Mouse (Mus musculus): ENCODE measurements at regions not wholly inside any gene's neighbourhood (a gene's known extent, or its start where the extent isn't known, plus 50 kb on each side); places are given as distances from the start of the nearest gene placed in this dataset.
"Not testable (repeated sequence)": the region's sequence is repeated elsewhere in the genome, so short reads cannot be mapped to it uniquely, and the experiment has no call there.

DNA sequence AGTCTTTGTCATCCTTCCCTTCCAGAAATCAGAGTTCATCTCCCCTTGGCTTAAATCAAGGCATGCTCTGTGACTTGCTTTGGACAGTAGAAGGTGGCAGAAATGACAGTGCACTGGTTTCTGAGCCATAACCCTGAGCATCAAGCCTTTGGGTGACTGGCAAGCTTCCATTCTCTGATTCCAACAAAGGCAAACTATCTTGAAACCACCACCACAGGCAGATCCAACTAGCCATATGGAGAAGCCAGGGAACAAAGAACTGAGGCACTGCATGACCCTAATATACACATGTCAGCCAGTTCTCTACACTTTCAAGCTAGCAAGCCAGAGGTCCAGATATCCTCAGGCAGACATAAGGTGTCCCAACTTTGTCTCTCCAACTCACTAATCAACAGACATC, 151.2 kb upstream of the Rps6ka3 start:
- no peak for DNase-seq (ENCODE audit: low spot score)
- intact Hi-C loops (cut with DNase I) = no loop called here

DNA sequence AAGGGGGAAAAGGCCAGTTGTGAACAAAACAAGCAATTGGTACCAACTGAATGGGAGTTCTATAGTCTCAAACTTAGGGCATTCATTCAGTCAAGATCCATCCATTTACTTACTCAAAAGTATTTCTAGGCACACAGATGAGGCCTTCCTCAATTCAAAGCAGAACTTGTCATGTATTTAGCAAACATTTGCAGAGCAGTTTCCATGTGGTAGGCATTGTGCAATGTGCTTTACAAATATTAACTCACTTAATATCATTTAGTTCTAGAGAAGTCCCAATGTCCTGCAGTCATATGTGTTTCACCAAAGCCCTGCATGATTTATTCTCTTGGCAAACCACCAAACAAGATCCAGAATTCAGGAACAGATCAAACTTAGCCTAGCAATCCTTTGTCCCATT, 148.8 kb upstream of the Rps6ka3 start:
- DNase-seq (ENCODE audit: low spot score) = no peak
- intact Hi-C loops (cut with DNase I) = no loop called here

DNA sequence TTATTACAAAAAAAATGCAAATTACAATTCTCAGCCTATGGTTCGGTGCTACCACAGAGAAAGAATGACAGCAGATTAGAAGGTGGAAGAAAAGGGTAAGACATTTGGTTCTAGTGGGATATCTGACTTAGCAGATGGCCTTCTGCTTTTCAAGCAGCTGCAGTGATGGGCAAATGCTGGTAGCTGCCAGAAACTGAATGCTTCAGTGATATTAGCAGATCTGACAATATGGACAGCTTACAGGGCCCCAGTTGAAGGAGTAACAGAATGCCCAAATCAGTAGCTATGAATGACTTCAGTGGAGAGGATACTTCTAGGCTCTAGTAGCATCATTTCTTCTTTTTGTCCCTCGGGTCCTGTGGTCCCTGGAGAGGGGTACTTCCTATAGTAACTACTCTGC, 143.9 kb upstream of the Rps6ka3 start:
- no peak for DNase-seq (ENCODE audit: low spot score)
- intact Hi-C loops (cut with DNase I) = no loop called here

DNA sequence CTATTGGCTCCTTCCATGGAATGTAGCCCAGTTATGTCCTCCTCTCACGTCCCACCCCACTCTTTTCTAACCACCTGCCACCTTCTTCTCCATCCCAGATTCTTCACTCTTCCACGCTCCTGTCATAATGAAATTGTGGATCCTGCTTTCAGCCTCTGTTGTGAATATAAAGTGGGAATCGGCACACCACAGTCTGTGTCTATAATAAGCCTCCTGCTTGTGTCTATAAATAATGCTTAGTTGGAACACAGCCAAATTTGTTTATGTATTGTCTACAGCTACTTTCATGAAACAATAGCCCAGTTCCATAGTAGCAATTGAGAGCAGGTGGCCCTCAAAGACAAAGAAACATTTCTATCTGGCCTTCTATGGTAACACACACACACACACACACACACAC, 137.5 kb upstream of the Rps6ka3 start:
- DNase-seq (ENCODE audit: low spot score) = no peak
- intact Hi-C loops (cut with DNase I) = no loop called here

DNA sequence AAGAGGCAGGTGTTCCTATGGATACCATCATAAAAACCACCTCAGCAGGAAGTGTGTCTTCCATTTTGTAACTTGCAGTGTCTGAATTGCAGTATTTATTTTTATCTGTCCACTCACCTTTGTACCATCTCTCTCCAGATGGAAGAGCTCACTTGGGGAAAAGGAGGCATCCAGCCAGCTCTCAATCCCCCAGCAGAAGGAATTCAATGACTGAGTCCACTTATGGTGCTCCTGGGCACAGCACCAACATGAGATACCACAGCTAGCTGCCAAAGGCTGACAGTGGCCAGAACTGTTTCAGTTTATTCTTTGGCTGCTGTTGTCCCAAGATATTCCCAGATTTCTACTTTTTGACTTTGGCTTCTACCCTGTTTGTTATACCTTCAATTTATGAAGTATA, 136.6 kb upstream of the Rps6ka3 start:
- DNase-seq (ENCODE audit: low spot score) = no peak
- intact Hi-C loops (cut with DNase I) = no loop called here

DNA sequence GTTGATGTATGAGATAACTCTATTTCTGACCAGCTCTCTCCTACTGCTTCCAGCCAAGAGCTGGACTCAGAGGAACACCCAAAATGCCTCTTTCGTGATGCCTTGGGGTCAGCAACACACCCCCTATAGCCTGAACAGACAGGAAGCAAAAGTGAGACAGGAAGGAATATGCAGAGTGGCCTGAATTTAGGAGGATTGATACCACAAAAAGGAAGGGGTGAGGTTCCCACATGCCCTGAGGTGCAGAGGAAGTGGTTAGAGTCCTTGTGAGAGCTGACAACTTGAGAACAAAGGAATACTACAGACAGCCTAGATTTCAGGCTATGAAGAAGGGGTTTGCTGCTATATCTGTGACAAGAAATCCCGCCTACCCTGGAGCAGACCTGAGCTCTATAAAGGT, 129.6 kb upstream of the Rps6ka3 start:
- DNase-seq (ENCODE audit: low spot score) = no peak
- intact Hi-C loops (cut with DNase I) = no loop called here

DNA sequence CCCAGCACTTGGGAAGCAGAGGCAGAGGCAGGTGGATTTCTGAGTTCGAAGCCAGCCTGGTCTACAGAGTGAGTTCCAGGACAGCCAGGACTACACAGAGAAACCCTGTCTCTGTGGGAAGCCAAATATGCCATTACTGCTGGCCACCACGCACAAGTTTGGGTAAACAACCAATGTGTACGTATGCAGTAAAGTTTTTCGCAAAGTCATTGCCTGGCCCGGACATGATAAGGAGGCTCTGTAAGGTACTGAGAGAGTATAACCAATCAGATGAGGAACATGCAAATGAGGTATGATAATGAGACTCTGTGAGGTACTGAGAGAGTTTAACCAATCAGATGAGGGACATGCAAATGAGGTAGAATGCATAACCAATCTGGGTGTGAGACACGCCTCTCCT, 99.5 kb upstream of the Rps6ka3 start:
- intact Hi-C loops (cut with DNase I); DNase-seq (ENCODE audit: low spot score): not testable (repeated sequence)

DNA sequence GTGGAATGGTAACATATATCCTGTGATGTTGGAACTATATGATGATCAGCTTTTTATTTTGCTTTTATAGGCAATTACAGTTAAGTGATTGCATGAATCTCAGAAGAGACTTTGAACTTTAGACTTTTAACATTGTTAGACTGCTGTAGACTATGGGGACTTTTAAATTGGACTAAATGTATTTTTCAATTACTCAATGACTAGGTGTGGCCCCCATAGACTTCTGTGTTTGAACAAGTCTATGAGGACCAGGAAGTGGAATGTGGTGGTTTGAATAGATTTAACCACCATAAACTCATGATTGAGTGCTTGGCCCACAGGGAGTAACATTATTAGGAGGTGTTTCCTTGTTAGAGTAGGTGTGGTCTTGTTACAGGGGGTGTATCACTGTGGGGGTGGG, 93.9 kb upstream of the Rps6ka3 start:
- DNase-seq (ENCODE audit: low spot score) = no peak
- intact Hi-C loops (cut with DNase I) = no loop called here

DNA sequence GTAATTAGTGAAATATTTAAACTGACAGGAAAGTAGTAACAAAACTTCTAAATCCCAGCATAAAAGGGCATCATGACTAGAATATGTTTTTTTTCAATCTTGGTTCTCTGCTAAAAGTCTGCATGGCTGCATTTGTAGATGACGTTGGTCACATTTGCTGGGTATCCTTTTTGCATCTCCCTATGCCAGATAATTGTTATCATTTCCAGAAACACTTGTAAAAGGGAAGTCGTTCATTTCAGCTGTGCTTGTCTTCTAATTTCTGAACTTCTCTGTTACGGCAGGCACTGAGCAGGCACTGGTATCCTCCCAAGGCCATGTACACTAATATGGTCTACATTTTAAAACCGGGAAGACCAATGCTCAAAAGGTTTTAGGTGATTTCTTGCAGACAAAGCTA, 69.6 kb upstream of the Rps6ka3 start:
- no peak for DNase-seq (ENCODE audit: low spot score)
- intact Hi-C loops (cut with DNase I) = no loop called here

DNA sequence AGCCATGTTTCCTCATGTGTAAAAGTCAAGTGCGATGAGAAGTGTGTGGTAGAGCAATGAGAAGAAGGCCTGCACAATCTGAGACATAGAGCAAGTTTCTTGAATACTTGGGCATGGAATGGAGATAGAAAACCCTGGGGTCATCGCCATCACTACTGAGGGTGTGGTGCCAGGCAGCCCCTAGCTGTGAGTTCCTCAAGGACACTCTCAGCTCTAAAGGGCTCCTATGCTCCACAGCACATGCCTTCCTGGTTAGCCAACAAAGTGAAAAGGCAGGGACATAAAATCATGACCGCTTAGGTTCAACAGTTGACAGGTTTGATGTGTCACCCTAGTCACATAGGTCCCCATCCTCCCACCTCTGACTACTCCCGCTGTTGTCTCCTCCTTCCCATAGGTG, 66.8 kb upstream of the Rps6ka3 start:
- DNase-seq (ENCODE audit: low spot score) = no peak
- intact Hi-C loops (cut with DNase I) = no loop called here

DNA sequence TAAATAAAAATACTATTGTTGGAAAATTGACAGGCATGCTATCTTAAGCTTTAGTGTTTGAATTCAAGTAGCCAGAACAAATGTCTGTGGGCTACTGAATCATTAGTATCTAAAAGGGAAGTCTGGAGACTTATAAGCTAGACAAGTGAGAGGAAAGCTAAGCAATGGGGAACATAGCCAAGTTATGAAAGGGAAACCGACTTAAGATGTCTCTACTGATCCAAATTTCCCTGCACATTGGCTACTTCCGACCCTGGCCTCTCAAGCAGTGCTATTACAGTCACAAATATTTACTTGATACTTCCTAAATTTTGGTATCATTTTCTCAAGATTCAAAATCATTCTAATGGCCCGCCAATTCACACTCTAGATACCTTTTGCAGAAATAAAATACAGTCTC, 65.4 kb upstream of the Rps6ka3 start:
- intact Hi-C loops (cut with DNase I) = no loop called here
- DNase-seq (ENCODE audit: low spot score) = no peak

DNA sequence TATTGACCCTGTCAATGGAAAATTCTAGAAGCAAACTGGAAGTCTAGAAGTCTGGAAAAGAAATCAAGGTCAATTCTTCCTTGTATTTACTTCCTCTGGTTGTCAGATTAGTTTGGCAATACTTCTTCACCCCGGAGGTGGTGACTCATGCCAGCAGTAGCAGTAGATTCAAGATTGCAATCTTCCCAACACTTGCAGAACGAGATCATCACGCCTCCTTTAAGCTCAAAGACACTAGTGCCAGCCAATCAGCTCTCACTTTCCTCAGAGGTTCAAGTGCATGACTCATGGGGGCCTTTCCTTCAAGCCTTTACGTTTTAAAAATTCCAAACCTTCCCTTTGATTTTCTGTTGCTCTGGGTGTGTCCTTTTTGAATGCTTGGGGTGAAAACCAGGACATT, 64.9 kb upstream of the Rps6ka3 start:
- intact Hi-C loops (cut with DNase I) = no loop called here
- DNase-seq (ENCODE audit: low spot score) = no peak

DNA sequence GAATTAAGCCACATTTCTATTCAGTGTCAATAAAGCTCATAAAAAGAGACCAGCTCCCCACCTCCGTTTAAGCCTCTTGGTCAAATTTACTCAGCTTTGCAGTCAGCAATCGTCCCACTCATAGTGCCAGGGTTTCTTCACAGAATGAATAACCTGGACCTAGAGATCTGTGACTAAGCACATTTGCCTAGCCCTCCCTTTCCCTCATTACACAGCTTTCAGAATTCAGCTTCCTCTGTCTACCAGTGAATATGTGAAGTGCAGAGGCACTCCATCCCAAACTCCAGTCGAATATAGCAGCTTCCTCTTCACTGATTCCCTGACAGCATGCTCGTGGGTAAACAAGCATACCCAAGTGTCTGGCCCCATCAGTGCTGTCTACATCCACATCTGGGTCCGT, 54.3 kb upstream of the Rps6ka3 start:
- DNase-seq (ENCODE audit: low spot score) = no peak
- intact Hi-C loops (cut with DNase I) = no loop called here

DNA sequence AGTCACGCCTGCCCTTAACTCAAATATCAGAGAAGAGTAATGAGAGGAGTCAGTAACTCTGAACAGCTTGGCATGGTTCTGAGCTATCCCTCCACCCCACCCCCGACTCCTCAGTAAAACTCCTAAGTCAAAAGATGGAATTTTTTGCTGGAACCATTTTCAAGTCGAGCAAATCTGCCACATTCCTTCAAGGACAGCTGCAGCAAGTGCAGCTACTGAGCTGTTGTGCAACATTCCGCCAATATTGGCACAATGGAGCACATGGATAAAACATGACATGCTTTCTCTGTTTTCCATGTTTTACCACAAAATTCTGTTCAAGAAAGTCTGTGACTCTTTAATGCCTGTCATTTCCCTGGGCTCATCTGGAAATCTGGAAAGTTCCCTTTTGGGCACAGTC, 53.1 kb upstream of the Rps6ka3 start:
- intact Hi-C loops (cut with DNase I) = no loop called here
- no peak for DNase-seq (ENCODE audit: low spot score)

DNA sequence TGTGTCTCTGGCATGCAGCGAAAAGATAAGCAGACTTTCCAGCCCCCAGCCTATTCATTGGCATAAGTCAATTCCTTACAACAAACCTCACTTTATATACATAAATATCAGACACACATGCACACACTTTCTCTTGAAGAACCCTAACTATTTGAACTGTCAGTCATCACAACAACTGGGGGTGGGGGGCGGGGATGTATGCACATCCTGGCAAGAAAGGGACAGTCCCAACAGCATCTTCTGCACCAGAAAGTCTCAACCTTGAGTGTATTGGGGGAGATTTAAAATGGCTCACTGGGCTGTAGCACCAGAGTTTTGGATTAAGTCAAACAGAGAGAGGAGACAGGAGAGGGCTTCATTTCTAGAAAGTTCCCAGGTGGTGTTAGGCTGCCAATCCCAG, 50.4 kb upstream of the Rps6ka3 start:
- no peak for DNase-seq (ENCODE audit: low spot score)
- intact Hi-C loops (cut with DNase I) = no loop called here
